Mouse (Mus musculus) brown adipose tissue, adult 24 weeks (tissue): ENCODE measurements around the gene Tmem43. TPM values are rescaled to one million over a fixed set of nuclear protein-coding genes. Genes with fewer than 3 reads are reported as not detected.
A peak's percentile ranks its signal among the peaks of the same experiment; 100 is the strongest.

ENCODE experiments used
- H3K27ac ChIP-seq: fragments of 200-500 bp; replicated peaks from 2 replicates; pipeline ENCODE4 v1.5.1; 2012; ENCODE audit warnings: low read depth, mild to moderate bottlenecking, low read length
- H3K4me1 ChIP-seq: fragments of 200-500 bp; 2 replicates; pipeline ENCODE4 v1.6.1; 2012; ENCODE audit warnings: low read length, mixed read lengths; ENCODE audit not compliant: control insufficient read depth, insufficient read depth, insufficient read length
- H3K4me3 ChIP-seq: fragments of 200-500 bp; 2 replicates; pipeline ENCODE4 v1.5.1; 2012; ENCODE audit warnings: low read depth, mild to moderate bottlenecking, low read length, moderate library complexity; ENCODE audit not compliant: insufficient read depth
- polyA plus RNA-seq: library from polyadenylated mRNA; stranded (reverse); fragments of >200 nt; gene quantifications from 2 replicates; pipeline ENCODE4 v1.2.4, GENCODE M21; 2012; ENCODE audit not compliant: missing spikeins, insufficient read depth, insufficient read length

The Tmem43 gene
- polyA plus RNA-seq, 1 experiment, result 34.2 TPM

DNA sequence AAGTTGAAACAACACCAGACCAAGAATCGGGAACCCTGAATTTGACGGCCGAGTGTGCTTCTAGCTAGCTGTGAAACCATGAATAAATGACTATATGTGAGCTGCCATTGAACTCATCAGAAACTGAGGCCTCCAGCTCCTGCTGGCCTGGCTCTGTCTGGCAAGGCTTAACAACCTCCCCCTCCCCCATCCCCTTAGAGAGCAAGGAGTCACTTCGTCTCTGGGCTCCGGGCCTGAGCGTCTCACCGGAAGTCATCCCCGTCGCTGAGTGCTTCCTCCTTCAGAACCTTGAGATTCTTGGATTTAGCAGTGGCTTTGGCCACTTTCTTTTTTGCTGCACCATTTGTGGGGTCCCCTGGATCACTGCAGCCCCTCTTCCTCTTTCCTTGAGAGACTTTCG is 36.7 kb downstream of the Tmem43 start:
- H3K4me3 ChIP-seq, result no peak overlapping the region
- H3K27ac ChIP-seq, result no peak overlapping the region
- H3K4me1 ChIP-seq, result no peaks in the 10 kb centered on the region; the same call in 1 of the 2 replicates

- Histone ChIP-seq H3K4me3 (no peak overlapping the region), H3K27ac (no peak overlapping the region), H3K4me1 (peaks cover 3% of the 10 kb centered on the region; the same call in 1 of the 2 replicates)
Measured at GRCm38 (mm10) chr6:91514135-91514534, 40.6 kb downstream of the Tmem43 start.

DNA sequence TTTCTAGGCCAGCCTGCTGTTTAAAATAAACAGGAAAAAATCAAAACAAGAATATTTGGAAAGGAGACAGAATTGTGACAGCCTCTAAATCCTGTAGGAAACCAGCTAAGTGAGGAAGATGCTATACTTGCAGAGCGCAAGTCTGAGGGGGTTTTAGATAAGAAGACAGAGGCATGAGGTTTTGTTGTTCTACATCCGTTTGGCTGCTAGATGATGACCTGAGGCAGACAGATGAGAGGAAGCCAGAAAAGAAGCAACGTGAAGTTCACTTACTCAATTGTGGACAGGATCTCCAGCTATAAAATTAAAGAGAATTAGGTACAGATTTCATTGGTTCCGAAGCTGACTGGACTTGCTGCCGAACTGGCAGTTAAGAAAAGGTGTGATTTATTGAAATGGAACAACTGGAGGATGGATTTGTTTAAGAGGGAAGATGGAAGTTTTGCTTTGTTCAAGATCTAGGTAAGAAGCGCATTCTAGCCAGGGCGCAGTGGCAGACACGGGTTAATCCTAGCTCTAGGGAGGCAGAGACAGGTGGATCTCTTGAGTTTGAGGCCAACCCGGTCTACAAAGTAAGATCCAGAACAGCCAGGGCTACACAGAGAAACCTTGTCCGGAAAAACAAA is 41.3 kb downstream of the Tmem43 start:
- no peak overlapping the region; the same call in 1 of the 2 replicates for H3K27ac ChIP-seq
- peaks cover 3% of the 10 kb centered on the region; the same call in 1 of the 2 replicates for H3K4me1 ChIP-seq
- H3K4me3 ChIP-seq, result peak overlapping the region; percentile 83

DNA sequence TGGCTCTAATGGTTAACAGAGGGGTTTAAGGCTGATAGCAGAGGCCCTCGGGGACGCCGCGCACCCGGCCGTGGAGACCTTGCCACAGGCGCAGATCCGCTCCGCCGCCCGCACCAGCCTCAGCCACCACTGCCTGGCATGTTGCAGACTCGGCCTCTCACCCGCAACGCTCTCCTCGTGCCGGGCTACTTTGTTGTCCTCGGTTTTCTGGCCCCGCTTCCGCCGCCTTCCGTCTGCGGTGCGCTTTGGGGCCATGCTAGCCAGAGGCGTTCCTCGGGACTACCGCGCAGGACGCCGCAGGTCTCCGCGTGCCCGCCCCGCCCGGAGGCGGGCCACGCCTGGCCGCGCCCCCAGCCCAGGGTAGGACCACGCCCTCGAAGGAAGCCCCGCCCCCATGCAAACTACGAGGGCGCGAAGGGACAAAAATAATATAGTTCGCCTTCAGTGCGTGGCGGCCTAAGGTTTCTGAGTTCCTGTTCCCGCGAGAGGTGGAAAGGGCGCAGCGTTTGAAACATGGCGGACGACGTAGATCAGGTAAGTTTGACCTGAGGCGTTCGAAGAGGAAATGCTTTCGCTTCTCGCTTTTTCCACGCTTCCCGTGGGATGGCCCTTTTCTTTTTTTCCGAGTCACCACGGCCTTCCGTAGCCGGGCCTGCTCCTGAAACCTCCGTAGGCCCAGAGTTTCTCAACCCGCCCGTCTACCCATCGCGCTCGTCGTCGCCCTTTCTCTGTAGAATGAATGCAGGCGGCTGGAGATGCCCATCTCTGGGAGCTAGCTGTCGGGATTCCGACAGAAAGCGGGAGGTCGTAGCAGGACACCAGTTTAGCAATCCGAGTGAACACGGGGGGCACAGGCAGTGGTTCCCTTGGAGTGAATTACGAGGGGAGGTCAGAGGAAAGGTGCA is 42.3 kb downstream of the Tmem43 start, which contains the start of the genes Xpc and Lsm3:
TSS of gene Xpc (minus strand) at position 344 of the 905 bp plus-strand sequence.
TSS of gene Lsm3 (plus strand) at position 384 of the 905 bp plus-strand sequence.
- Histone ChIP-seq H3K4me1 (peaks cover 3% of the 10 kb centered on the region; the same call in 1 of the 2 replicates), H3K4me3 (peak within 1 kb of the TSS; percentile 83), H3K27ac (peak within 1 kb of the TSS; percentile 53)

DNA sequence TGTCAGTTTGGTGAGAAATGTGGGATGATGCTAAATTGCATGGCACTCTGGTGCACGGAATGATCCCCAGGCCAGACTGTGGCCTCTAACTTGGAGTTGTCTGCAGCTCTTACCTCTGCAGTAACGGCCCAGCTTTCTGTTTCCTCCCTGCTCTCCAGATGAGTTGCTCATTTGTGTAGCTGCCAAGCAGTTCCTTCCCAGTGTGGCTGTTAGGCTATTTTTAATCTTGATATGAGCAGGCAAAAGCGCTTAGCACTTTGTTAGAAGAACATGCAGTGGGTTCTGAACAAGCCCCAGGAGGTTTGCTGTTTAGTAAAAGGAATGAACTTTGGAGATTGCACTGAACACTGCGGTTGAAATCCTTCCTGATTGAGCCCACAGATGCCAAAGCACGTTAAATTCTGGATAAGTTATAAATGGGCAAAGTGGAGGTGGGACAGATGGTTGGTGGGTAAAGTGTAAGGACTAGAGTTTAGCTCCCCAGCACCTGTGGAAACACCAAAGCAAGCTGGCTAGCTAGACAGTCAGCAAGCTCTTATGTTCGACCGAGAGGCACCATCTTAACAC is 45.0 kb downstream of the Tmem43 start:
- H3K4me1 ChIP-seq, result peaks cover 3% of the 10 kb centered on the region; the same call in 1 of the 2 replicates
- no peak overlapping the region for H3K4me3 ChIP-seq
- no peak overlapping the region for H3K27ac ChIP-seq

DNA sequence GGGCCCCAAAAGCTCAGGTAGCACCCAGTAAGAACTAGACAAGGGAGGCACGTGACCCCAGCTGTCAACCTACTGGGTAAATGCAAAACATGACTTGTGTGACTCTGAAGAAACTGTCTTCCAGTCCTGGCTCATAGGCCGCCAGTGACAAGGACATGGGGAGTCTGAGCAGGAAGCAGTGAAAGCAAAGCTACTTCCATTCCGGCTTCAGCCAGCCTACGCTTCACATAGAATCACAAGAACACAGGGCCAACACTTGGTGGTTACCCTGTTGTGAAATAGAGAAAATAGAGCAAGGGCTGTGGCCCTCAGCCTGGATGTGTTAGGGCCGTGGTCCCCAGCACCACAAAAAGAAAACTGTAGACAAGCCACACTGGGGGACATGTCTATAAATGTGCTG is 49.3 kb downstream of the Tmem43 start:
- no peak overlapping the region for H3K27ac ChIP-seq
- no peaks in the 10 kb centered on the region for H3K4me1 ChIP-seq
- no peak overlapping the region for H3K4me3 ChIP-seq

DNA sequence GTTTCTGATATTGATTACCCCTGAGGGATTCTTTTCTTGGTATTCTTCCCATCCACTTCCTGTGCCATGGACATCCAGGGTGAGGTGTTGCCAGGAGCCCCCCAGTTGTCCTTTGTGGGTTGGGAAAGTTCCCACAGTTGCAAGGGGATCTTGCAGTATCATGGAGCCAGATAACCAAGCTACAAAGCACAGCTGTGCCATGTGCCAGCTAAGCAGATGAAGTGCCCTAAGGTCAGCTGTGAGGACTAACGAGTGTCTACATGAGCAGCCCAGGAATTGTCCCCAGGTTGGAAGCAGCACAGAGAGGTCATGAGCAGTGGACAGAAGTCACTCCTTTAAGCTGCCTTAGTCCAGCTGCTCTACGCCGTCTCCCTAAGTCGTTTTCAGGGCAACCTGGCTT is 52.0 kb downstream of the Tmem43 start:
- Histone ChIP-seq H3K4me3 (no peak overlapping the region), H3K4me1 (no peaks in the 10 kb centered on the region), H3K27ac (no peak overlapping the region)

DNA sequence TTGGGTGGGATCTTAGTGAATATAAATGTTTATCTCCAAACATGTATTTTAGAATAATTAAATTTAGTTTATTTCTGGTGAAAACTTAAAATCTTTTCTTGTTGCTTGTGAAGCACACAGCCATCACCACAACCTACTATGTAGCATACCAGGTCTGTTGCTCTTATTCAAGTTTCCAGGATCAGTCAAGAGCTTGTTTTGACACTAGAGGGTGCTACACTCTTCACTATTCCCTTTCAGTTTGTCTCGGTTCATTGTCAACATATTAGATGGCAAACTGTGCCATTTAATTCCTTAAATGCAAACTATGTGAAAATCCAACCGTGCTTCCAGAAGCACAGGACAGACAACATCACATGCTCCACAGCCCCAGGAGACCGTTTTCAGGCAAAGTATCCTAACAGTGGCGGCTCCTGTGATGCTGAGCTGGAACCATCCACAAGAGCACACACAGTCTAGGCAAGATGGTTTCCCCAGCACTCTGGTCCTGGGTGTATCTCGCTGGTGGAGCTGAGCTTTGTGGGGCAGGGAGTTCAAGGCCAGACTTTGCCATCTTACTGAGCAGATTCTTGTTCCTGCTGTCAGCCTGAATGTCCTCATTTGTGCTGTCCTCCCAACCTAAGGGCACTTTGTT is 53.8 kb downstream of the Tmem43 start:
- Histone ChIP-seq H3K27ac (peak overlapping the region; percentile 72), H3K4me1 (no peaks in the 10 kb centered on the region)

GRCm38 (mm10) chr6:91528265-91528664 is 54.8 kb downstream of the Tmem43 start:
- Histone ChIP-seq H3K4me3 (no peak overlapping the region), H3K27ac (peak overlapping the region; percentile 72), H3K4me1 (no peaks in the 10 kb centered on the region)

More for the DNA sequence above, 53.8 kb downstream of the Tmem43 start:
- H3K4me3 ChIP-seq, result no peak overlapping the region

DNA sequence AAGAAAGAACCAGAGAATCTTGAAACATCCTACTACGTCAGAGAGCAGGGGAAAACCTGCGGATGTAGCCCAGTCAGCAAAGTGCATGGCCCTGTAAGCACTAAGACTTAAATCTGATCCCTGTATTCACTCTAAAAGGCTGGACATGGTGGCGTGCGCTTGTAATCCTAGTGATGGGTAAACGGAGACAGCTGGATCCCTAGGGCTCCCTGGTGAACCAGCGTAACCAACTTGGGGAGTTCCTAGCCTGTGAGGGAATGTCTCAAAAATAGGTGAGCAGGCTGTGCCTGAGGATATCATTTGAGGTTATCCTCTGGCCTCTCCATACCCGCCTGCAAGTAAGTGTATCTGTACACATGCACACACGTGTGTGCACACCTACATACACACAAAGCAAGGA is 57.2 kb downstream of the Tmem43 start:
- no peak overlapping the region for H3K27ac ChIP-seq
- no peak overlapping the region for H3K4me3 ChIP-seq
- H3K4me1 ChIP-seq, result no peaks in the 10 kb centered on the region

GRCm38 (mm10) chr6:91531276-91531675 is 57.8 kb downstream of the Tmem43 start:
- H3K27ac ChIP-seq, result no peak overlapping the region
- H3K4me3 ChIP-seq, result no peak overlapping the region
- no peaks in the 10 kb centered on the region for H3K4me1 ChIP-seq

- H3K4me1 ChIP-seq, result no peaks in the 10 kb centered on the region
- H3K4me3 ChIP-seq, result no peak overlapping the region
- H3K27ac ChIP-seq, result no peak overlapping the region
Measured at GRCm38 (mm10) chr6:91532661-91533060, 59.2 kb downstream of the Tmem43 start.

DNA sequence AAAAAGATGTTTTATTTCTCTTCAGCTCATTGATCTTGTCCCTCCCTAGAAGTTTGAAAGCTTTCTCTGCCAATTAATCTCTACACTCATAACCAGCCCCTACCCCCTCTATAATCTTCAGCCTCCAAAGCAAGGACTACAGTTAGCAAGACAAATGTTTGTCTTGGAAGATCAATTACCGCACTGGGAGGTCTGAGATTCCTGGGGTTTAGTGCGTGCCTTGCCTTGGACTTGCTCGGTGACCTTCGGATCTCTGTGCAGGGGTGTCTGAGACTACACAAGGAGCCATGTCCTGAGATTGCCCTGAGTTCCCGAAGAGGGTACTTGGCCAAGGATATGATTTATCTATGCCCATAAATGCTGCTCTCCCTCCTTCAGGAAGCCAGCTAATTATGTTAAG is 59.9 kb downstream of the Tmem43 start:
- no peak overlapping the region for H3K27ac ChIP-seq
- H3K4me3 ChIP-seq, result no peak overlapping the region
- no peaks in the 10 kb centered on the region for H3K4me1 ChIP-seq

DNA sequence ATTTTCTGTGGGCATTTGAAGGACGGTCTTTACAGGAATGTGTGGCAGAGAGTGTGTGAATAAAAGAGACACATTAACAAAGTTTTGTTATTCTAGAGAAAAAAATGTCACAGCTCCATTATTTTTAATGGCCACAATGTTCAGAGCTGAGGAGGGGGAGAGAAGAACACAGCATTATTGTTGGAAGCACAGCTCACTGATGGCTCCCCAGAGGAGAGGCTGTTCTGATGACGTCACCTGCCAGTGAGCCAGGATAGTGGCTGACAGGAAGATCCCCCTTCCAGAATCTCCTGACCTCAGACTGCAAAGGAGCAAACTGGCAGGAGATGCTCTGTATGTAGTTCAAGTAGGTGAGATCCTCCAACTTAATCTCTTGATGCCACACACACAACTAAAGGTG is 60.3 kb downstream of the Tmem43 start:
- Histone ChIP-seq H3K4me1 (no peaks in the 10 kb centered on the region), H3K4me3 (no peak overlapping the region), H3K27ac (no peak overlapping the region)

- H3K27ac ChIP-seq, result no peak overlapping the region
- H3K4me3 ChIP-seq, result no peak overlapping the region
- no peaks in the 10 kb centered on the region for H3K4me1 ChIP-seq
Measured at GRCm38 (mm10) chr6:91534268-91534667, 60.8 kb downstream of the Tmem43 start.
